Mouse (Mus musculus): ENCODE results near the gene Ier5. TPM values are rescaled to one million over a fixed set of nuclear protein-coding genes. Genes with fewer than 3 reads are reported as not detected.
A peak's percentile ranks its signal among the peaks of the same experiment; 100 is the strongest.

Gene Ier5
- total and polyA plus RNA-seq, 3 experiments: 47.7 to 59.3 (median 58.8) TPM

DNA sequence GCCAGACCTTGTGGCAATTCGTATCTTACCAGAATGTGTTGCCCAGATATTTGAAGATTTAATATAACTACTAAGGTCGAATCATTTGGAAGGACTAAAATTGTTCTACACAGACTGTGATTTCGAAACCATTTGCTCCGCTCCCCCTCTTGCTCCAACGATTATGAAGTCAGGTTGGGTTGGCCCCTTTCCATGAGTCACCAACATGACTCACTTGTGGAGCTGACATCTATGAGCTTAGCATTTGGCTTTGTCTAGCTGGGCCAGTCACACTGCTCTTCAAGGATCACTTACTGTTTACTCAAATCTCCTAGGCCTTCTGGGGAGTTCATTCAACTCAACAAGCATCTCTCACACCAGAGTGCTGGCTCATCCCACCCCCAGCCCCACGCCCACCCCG lies 39.4 kb upstream of the Ier5 start (continued):
- 0 out of 2 replicates have a peak, but pooled peaks have one; percentile 52 for TF ChIP-seq TCF12 (IDR thresholded peaks at IDR 0.05; ENCODE audit: low read depth, low read length)
- TF ChIP-seq CHD1 (IDR thresholded peaks at IDR 0.05; ENCODE audit: low read depth, low read length): no peak

DNA sequence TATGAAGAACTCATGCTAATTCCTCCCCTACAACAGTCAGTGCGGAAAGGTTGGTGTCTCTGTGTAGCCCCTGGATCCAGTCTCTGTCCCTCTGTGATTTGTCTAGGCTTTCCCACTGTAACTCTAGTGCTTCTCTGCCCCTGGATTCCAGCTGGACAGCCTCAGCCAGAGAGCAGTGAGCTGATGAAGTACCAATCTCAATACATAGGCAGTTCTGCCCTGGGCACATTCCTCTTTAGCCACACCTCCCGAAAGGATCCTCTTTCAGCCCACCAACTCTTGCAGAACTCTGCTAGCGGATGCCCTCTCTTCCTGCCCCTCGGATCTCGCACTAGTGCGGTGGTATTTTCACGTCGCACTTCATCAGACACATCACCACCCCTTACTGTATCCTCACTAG lies 35.4 kb upstream of the Ier5 start:
- no peak overlapping the region for H3K4me3 ChIP-seq (replicated peaks in 1 of 3; ENCODE audit: low read depth in 2 of 3, low read length in 2 of 3, poor library complexity in 1 of 3)
- H3K27ac ChIP-seq (ENCODE audit: insufficient read depth, low read depth): no peak overlapping the region
- peaks cover 5% of the 10 kb centered on the region for H3K9me3 ChIP-seq (replicated peaks; ENCODE audit: low read length)
- no peaks in the 10 kb centered on the region for H3K27me3 ChIP-seq (replicated peaks)
- in situ Hi-C loops (cut with MboI; ENCODE audit: low pct_ligation_motif_present, low pct_unique_long_range_greater_than_20kb, low sequenced_read_pairs): loop anchor here (5.0 kb wide), 1 partner anchor 83 kb away; no protein-coding TSS in a partner anchor
- peaks cover 23 to 62% of the 10 kb centered on the region in 2 experiments for H3K4me1 ChIP-seq (ENCODE audit: control insufficient read depth in 1 of 2, insufficient read depth in 2 of 2)
- H3K36me3 ChIP-seq (replicated peaks in 1 of 2; ENCODE audit: control insufficient read depth in 1 of 2, insufficient read depth in 1 of 2, low read length in 1 of 2): peaks cover 5 to 49% of the 10 kb centered on the region in 2 experiments
- TF ChIP-seq TBP (conservative IDR thresholded peaks at IDR 0.05; ENCODE audit: low read depth, low read length) (no peak), POLR2A (IDR thresholded peaks at IDR 0.05; ENCODE audit: low read depth, low read length) (no peak), MAZ (IDR thresholded peaks at IDR 0.05; ENCODE audit: low read depth, low read length) (no peak), IRF4 (IDR thresholded peaks at IDR 0.05; ENCODE audit: low read depth, low read length) (no peak), ELF1 (IDR thresholded peaks at IDR 0.05; ENCODE audit: low read depth, low read length) (no peak), JUN (IDR thresholded peaks at IDR 0.05; ENCODE audit: insufficient read depth, low read depth, low read length) (no peak), RCOR1 (conservative IDR thresholded peaks at IDR 0.05; ENCODE audit: low read depth, low read length) (no peak), SIN3A (IDR thresholded peaks at IDR 0.05; ENCODE audit: low read length) (no peak), BHLHE40 (IDR thresholded peaks at IDR 0.05; ENCODE audit: low read depth, low read length) (no peak), ZKSCAN1 (IDR thresholded peaks at IDR 0.05; ENCODE audit: borderline replicate concordance, low read depth, low read length) (no peak), E2F4 (IDR thresholded peaks at IDR 0.05; ENCODE audit: insufficient replicate concordance, low read depth, low read length) (no peak), RAD21 (IDR thresholded peaks at IDR 0.05; ENCODE audit: low read depth, low read length) (no peak), MAFK (IDR thresholded peaks at IDR 0.05; ENCODE audit: insufficient replicate concordance, low read length) (no peak), GABPA (IDR thresholded peaks at IDR 0.05; ENCODE audit: insufficient replicate concordance, low read depth, low read length) (no peak), NELFE (IDR thresholded peaks at IDR 0.05; ENCODE audit: low read depth, low read length) (no peak), CHD2 (IDR thresholded peaks at IDR 0.05; ENCODE audit: low read length) (no peak), MAX (IDR thresholded peaks at IDR 0.05; ENCODE audit: low read length) (no peak)
- no peaks in the 10 kb centered on the region for H3K79me2 ChIP-seq (replicated peaks; ENCODE audit: control insufficient read depth, extremely low read depth, insufficient read depth, poor library complexity, severe bottlenecking)
- H3K4me2 ChIP-seq (ENCODE audit: insufficient read depth, low read depth, poor library complexity, severe bottlenecking): no peak overlapping the region
- H3K9ac ChIP-seq (ENCODE audit: insufficient read depth, low read depth): no peak overlapping the region
- dilution Hi-C loops (cut with MboI; ENCODE audit: extremely low pct_ligation_motif_present, extremely low pct_unique_long_range_greater_than_20kb, low sequenced_read_pairs): no loop called here
- DNase-seq (ENCODE audit: extremely low read depth): no peak

- in situ Hi-C loops (cut with MboI; ENCODE audit: low pct_ligation_motif_present, low pct_unique_long_range_greater_than_20kb, low sequenced_read_pairs): no loop called here
Observed at GRCm38 (mm10) chr1:155127429-155127934, 28.0 kb upstream of the Ier5 start.

More at GRCm38 (mm10) chr1:155127429-155127934, 28.0 kb upstream of the Ier5 start:
- H3K79me2 ChIP-seq (replicated peaks; ENCODE audit: control insufficient read depth, extremely low read depth, insufficient read depth, poor library complexity, severe bottlenecking): no peaks in the 10 kb centered on the region
- no peak overlapping the region for H3K4me3 ChIP-seq (replicated peaks in 1 of 3; ENCODE audit: low read depth in 2 of 3, low read length in 2 of 3, poor library complexity in 1 of 3)
- H3K27me3 ChIP-seq (replicated peaks): no peaks in the 10 kb centered on the region
- no peak for DNase-seq (ENCODE audit: extremely low read depth)
- no peak overlapping the region for H3K27ac ChIP-seq (ENCODE audit: insufficient read depth, low read depth)
- H3K9me3 ChIP-seq (replicated peaks; ENCODE audit: low read length): peaks cover 5% of the 10 kb centered on the region
- H3K36me3 ChIP-seq (replicated peaks in 1 of 2; ENCODE audit: control insufficient read depth in 1 of 2, insufficient read depth in 1 of 2, low read length in 1 of 2): peaks cover 5 to 25% of the 10 kb centered on the region in 2 experiments
- H3K9ac ChIP-seq (ENCODE audit: insufficient read depth, low read depth): no peak overlapping the region
- TF ChIP-seq USF1 (IDR thresholded peaks at IDR 0.05; ENCODE audit: low read depth, low read length) (no peak), UBTF (IDR thresholded peaks at IDR 0.05; ENCODE audit: low read depth, low read length) (no peak), E2F4 (IDR thresholded peaks at IDR 0.05; ENCODE audit: insufficient replicate concordance, low read depth, low read length) (no peak), ETS1 (conservative IDR thresholded peaks at IDR 0.05; ENCODE audit: low read depth, low read length) (no peak), MAX (IDR thresholded peaks at IDR 0.05; ENCODE audit: low read length) (no peak)
- peaks cover 7 to 17% of the 10 kb centered on the region in 2 experiments for H3K4me1 ChIP-seq (ENCODE audit: control insufficient read depth in 1 of 2, insufficient read depth in 2 of 2)
- dilution Hi-C loops (cut with MboI; ENCODE audit: extremely low pct_ligation_motif_present, extremely low pct_unique_long_range_greater_than_20kb, low sequenced_read_pairs): no loop called here
- H3K4me2 ChIP-seq (ENCODE audit: insufficient read depth, low read depth, poor library complexity, severe bottlenecking): no peak overlapping the region
